In the genomic region with DNA sequence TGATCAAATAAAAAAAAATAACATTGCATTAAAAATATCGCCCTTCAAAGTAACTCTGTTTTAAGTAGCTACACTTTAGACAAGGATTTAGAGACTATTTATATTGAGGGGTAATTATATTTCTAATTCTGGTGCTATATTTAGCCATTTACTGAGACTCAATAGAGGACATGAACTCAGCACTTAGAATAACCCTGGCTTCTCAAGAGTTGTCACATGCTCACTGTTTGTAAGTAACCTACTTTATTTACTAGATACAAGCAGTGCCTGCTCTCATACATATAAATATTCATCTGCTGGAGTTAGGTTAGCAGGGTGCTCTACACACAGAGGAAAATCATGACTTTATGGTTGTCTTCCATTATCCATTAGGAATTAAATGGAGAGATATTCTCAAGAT, we compare ENCODE assay signal across 14 mouse cellular contexts.
"Had no signal": no experiment of that assay in that cellular context is flagged by ENCODE, and none has a peak within 500 bp of the region (broad histone marks: within the 10 kb centered on the region; RNA-seq: fewer than 3 reads in every experiment).

No protein-coding gene starts in this region.

- H3K9ac ChIP-seq: limb, embryonic 12.5 days; liver, embryonic 13.5 days; liver, postnatal 0 days; lung, embryonic 15.5 days; midbrain, embryonic 12.5 days had no signal

- H3K4me2 ChIP-seq: limb, embryonic 12.5 days; liver, embryonic 13.5 days; lung, embryonic 15.5 days; midbrain, embryonic 12.5 days had no signal

- H3K9me3 ChIP-seq: limb, embryonic 12.5 days; liver, embryonic 13.5 days; lung, embryonic 15.5 days; megakaryocyte, embryonic 14.5 days; midbrain, embryonic 12.5 days had no signal

- ATAC-seq: liver, postnatal 0 days; midbrain, embryonic 16.5 days had no signal

- H3K27ac ChIP-seq: layer of hippocampus, adult 2 months; limb, embryonic 12.5 days; liver, embryonic 13.5 days; lung, embryonic 15.5 days; macrophage; midbrain, embryonic 12.5 days had no signal

- H3K4me3 ChIP-seq: layer of hippocampus, adult 2 months; limb, embryonic 12.5 days; liver, embryonic 13.5 days; lung, embryonic 15.5 days; megakaryocyte, embryonic 14.5 days; midbrain, embryonic 12.5 days had no signal

- H3K4me1 ChIP-seq: limb, embryonic 12.5 days; liver, embryonic 13.5 days; lung, embryonic 15.5 days; megakaryocyte, embryonic 14.5 days; midbrain, embryonic 12.5 days had no signal

- H3K27me3 ChIP-seq: limb, embryonic 12.5 days; liver, embryonic 13.5 days; lung, embryonic 15.5 days; megakaryocyte, embryonic 14.5 days; midbrain, embryonic 12.5 days had no signal

- DNase-seq: kidney, postnatal 4 days; liver; liver, embryonic 13.5 days; liver, postnatal 0 days; lung, postnatal 14 days; right cerebral cortex, postnatal 14 days; thymus, postnatal 36 days had no signal

- H3K36me3 ChIP-seq: limb, embryonic 12.5 days; liver, embryonic 13.5 days; lung, embryonic 15.5 days; midbrain, embryonic 12.5 days had no signal
